11 mouse cellular contexts compared by ENCODE assay signal in the genomic region with DNA sequence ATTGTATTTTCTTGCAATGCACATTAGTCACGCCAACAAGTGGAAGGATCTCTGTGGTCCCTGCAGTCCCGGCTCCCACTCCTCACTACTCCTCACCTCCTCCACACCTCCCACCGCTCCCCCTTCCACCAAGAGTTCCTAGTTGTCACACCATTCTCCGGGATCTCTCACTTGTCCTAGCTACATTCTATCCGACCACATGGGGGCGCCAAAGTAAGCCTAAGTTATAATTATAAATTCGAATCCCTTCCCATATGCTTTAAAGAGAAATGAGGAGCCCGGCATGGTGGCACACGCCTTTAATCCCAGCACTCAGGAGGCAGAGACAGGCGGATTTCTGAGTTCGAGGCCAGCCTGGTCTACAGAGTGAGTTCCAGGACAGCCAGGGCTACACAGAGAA. TPM values are rescaled to one million over a fixed set of nuclear protein-coding genes. Genes with fewer than 3 reads are reported as not detected.
DNase-seq lines count a peak whose midpoint lies in the region.
"Had no signal": no experiment of that assay in that cellular context is flagged by ENCODE, and none has a peak within 500 bp of the region (broad histone marks: within the 10 kb centered on the region; RNA-seq: fewer than 3 reads in every experiment).

No protein-coding gene starts in this region.

- H3K4me1 ChIP-seq in heart, embryonic 10.5 days, result no peaks in the 10 kb centered on the region
- H3K4me1 ChIP-seq: hindbrain, embryonic 15.5 days had no signal

- H3K36me3 ChIP-seq in heart, embryonic 10.5 days, result no peaks in the 10 kb centered on the region
- H3K36me3 ChIP-seq: hindbrain, embryonic 15.5 days had no signal

- no peaks in the 10 kb centered on the region for H3K27me3 ChIP-seq in heart, embryonic 10.5 days (ENCODE audit: insufficient read depth, poor library complexity, severe bottlenecking)
- H3K27me3 ChIP-seq: hindbrain, embryonic 15.5 days had no signal

- H3K27ac ChIP-seq in heart, embryonic 10.5 days, result no peak overlapping the region
- H3K27ac ChIP-seq: hindbrain, embryonic 15.5 days had no signal

- DNase-seq in heart, adult 18-20 months, result peak; percentile 18 to 80
- no peak for DNase-seq in heart, embryonic 10.5 days (ENCODE audit: low spot score)
- DNase-seq in CD4-positive helper T cell, adult 2 months (ENCODE audit: low read depth, low spot score), result peak; percentile 45
- DNase-seq in adrenal gland, postnatal 14 days, result peak; percentile 75
- peak; percentile 46 to 68 for DNase-seq in frontal cortex, postnatal 36 days (ENCODE audit: low spot score in 2 of 2)
- peak; percentile 66 to 77 for DNase-seq in left cerebral cortex, adult 18-20 months (ENCODE audit: low spot score in 2 of 2)
- peak; percentile 49 for DNase-seq in ovary, postnatal 36 days (ENCODE audit: low spot score)
- DNase-seq in thymus, postnatal 4 days, result peak; percentile 80

- no peaks in the 10 kb centered on the region for H3K9me3 ChIP-seq in heart, embryonic 10.5 days
- H3K9me3 ChIP-seq: hindbrain, embryonic 15.5 days had no signal

- no peak overlapping the region for H3K4me3 ChIP-seq in heart, embryonic 10.5 days
- H3K4me3 ChIP-seq: hindbrain, embryonic 15.5 days; myocyte had no signal

- WGBS in heart, embryonic 10.5 days, result 54% methylated on average over 11 of the region's 11 CpGs

RNA-seq across cellular contexts. Expression of gene A730009L09Rik, which starts 12.5 kb away (rescaled TPM):
- not detected for total RNA-seq in heart, adult 18-20 months (2021)
- polyA plus RNA-seq in heart, embryonic 10.5 days (2016; fragmentation: Nextera tagmentation; extraction: Ambion mirVana), result not detected in 2 replicates
- not detected in 2 replicates for total RNA-seq in adrenal gland, postnatal 14 days (2021)
- total RNA-seq in left cerebral cortex, adult 18-20 months (2021), result 1 to 10 TPM in 1 of 2 experiments, under 1 TPM in 1; 0.14 to 2.2 TPM
- total RNA-seq: adrenal gland, postnatal 4 days had no signal
- polyA plus RNA-seq: myocyte had no signal
